Mouse (Mus musculus): Measurements from ENCODE around the gene 1700125H20Rik.
A peak's percentile ranks its signal among the peaks of the same experiment; 100 is the strongest.
"Not testable (repeated sequence)": the region's sequence is repeated elsewhere in the genome, so short reads cannot be mapped to it uniquely, and the experiment has no call there.

Gene 1700125H20Rik

GRCm38 (mm10) chr11:85170058-85170740 is at the start of gene 1700125H20Rik:
TSS of gene 1700125H20Rik (plus strand) at chr11:85170404.
- DNase-seq, result peak; percentile 90

DNA sequence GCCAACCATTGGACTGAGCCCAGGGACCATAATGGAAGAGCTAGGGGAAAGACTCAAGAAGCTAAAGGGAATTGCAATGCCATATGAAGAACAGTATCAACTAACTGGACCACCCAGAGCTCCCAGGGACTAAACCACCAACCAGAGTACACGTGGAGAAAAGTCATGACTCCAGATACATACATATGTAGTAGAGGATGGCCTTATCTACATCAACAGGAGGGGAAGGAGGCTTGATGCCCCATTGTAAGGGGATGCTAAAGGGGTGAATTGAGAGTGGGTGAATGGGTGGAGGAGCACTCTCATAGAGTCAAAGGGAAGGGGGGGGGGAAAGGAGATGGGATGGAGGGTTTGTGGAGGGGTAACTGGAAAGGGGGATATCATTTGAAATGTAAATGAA is 48.1 kb upstream of the 1700125H20Rik start:
- DNase-seq, result no peak

DNA sequence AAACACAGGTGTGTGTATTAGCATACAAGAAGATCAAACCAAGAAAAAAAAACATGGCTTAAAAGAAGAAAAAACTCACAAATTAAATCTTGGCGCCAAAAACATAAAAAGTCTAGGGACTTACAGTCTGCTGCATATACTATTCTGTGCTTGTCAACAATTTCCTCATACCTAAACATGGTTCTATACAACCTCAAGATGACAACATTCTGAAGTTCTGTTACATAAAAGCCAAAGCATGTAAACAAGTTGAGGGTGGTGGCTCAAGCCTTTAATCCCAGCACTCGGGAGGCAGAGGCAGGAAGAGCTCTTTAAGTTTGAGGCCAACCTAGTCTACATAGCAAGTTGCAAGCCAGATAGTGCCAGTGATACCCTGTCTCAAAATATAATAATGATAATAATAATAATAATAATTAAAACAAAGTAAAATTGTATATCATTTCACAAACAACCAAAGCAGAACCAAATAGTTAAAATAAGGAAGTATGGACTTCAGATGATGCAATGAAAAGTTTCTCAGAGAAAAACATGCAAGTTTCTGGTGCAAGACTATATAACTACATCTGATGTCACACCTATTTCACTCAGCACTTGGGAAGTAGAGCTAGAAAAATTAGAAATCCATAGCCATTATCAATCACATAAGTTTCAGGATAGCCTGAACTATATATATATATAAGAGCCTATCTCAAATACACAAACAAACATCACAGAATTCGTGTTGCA is 46.8 kb upstream of the 1700125H20Rik start:
- no peak for DNase-seq

DNA sequence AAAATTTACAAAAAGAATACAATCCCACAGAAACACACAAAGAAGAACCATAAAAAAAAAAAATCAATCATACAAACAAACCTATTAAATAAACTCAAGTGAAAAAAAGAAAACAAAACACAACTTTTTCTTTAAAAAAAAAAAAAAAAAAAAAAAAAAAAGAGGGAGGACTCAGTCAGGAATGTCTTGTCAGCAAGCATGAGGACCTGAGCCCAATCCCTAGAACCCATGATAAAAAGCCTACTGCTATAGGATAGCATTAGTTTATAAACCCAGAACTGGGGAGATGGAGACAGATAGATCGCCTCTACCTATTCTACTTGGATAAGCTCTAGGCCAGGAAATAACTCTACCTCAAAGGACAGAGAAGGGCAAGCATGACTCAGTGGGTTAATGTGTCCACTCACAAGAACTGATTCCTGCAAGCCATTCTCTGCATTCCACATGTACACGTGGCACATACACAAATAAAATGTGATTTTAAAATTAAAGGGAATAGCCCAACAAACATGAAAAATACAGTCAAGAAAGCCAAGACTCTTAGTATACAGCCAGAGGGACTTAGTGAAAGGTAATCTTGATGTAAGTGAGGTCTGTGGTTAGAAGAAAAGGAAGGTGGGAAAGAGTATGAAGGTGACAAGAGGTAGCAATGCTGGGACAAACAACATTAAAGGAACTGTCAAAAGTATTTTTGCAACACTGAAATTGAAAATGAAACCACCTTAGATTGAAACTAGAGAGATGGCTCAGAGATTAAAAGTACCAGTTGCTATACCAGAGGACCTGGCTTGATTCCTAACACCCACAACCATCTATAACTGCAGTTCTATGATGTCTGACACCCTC is 43.7 kb upstream of the 1700125H20Rik start:
- DNase-seq, result no peak

- DNase-seq, result no peak
Measured at GRCm38 (mm10) chr11:85128883-85129282, 41.3 kb upstream of the 1700125H20Rik start.

- DNase-seq, result no peak
Measured at GRCm38 (mm10) chr11:85131542-85131941, 38.7 kb upstream of the 1700125H20Rik start.

DNA sequence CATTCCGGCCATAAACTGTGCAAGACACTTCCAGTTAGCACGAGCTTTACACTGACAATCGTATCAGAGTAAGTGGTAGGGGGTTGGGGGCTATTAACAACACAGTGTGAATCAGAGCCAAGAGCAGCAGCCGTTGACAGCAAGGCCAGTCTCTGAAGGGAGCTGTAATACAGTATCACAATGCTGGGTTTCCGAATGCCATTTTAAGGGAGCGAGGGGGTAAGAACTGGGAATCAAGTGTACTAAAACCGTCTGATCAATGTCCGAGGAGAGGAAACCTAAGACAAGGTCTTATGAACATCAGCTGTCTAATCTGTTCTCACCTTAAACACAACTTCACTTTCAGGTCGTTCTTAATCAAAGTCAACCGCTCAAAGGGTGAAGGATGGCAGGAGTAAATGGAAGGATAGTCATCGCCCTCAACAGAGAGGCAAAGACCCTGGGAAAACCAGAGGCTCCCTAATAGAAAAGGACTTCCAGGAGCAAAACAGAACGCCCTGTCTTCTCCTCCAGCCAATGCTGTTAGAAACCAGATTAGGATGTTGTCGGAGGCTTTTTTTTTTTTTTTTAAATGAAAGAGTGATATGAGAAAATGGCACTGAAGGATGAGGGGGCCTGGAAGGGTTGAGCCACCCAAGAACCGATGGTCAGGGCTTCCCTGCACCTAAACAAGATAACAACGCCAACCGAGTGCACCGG is 31.3 kb upstream of the 1700125H20Rik start:
- DNase-seq, result peak; percentile 28

- DNase-seq, result peak; percentile 95
Measured at GRCm38 (mm10) chr11:85139581-85140540, 30.3 kb upstream of the 1700125H20Rik start, which contains the start of gene Usp32. TSS of gene Usp32 (minus strand) at chr11:85140161.

- no peak for DNase-seq
Measured at GRCm38 (mm10) chr11:85152256-85152930, 17.8 kb upstream of the 1700125H20Rik start.

DNA sequence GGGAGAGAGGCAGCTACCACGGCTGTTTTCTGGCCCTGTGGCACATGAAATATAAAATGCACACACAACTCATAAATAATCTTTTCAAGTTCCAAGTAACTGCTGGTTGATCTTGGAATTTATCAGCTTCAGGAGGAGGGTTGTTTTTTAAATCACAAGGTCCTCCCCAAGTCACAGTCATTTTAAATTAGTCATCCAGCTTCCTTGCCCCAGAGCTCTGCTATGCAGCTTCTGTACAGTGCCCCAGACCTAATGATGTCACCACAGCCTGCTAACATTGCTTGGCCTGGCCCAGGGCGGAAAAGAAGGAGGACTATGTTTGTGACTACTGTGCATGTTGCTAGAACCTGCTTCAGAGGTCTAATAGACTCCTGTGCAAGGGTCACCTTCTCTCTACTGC is 12.9 kb upstream of the 1700125H20Rik start:
- DNase-seq, result no peak

DNA sequence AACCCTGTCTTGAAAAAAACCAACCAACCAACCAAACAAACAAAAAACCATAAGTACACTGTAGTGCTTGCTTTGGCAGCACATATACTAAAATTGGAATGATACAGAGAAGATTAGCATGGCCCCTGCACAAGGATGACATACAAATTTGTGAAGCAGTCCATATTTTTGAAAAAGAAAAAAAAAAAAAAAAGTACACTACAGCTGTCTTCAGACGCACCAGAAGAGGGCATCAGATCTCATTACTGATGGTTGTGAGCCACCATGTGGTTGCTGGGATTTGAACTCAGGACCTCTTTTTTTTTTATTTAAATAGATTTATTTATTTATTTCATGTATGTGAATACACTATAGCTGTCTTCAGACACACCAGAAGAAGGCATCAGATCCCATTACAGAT is 7.2 kb upstream of the 1700125H20Rik start:
- DNase-seq, result not testable (repeated sequence)

DNA sequence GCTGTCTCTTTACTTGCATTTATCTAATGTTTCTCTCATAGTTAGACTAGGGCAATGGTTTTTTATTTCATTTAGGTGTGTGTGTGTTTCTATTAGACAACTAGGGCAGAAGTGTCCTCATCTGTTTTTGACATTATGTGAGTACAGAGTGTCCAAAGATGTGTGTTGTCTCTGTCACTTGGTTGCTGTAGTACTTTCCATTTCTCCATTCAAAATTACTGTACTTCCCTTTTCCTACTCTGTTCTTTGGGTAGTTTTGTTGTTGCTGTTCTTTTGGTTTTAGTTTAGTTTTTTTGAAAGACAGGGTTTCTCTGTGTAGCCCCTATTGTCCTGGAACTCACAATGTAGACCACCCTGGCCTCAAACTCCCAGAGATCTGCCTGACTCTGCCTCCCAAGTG is 5.8 kb upstream of the 1700125H20Rik start:
- no peak for DNase-seq

DNA sequence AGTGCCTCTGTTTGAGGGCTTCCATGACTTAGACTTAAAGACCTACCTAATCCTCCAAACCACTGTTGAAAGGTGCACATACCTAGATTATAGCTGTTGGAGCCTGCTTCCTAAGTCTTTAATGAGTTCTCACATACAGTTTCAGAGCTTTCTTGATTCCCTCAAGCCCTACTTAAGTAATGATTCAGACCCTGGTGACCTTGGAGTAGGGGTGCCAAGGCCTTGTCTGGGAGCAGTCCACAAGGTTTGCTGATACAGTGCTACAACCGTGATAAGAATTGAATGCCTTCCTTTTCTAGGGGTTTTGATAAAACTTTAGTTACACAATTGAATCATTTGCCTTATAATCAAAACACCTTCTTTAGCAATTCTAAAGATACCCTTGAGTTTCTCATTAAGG is 2.7 kb upstream of the 1700125H20Rik start:
- DNase-seq, result no peak

DNA sequence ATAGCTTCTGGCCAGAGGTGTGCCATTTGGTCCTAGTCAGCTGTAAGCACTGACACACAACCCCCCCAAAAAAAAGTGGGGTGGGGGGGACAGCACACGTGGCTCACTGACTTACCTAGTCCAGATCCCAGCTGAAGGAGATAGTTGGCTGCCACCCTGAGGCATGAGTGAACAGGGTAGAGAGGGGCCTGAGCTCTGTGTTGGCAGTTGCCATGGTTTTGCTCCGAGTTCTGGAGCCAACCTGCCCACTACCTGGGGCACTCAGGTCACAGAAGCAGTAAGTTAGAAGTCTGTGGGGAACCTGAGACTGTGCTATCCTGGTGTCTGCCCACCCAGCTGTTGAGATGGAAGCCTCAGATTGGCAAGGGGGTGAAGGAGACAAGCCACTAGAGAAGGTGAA is 629 bp downstream of the 1700125H20Rik start:
- DNase-seq, result no peak

GRCm38 (mm10) chr11:85175941-85176340 is 5.7 kb downstream of the 1700125H20Rik start:
- DNase-seq, result no peak

DNA sequence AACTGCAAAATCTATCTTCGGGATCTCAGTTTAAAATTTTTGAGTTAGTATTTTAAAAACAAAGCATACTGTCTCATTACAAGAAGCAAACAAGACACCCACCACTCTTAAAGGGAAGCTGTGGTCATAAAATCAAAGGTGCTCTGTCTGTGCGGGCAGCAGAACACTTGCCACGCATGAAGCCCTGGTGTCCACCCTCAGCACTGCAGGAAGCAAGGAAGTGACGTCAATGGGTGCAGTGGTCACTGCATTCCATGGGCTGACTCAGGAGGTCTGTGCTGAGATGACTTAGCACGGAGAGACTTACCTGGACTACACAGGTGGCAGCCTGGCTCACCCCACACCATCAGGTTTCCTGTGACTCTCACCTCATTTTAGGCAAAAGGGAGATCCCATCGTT is 7.6 kb downstream of the 1700125H20Rik start:
- no peak for DNase-seq

DNA sequence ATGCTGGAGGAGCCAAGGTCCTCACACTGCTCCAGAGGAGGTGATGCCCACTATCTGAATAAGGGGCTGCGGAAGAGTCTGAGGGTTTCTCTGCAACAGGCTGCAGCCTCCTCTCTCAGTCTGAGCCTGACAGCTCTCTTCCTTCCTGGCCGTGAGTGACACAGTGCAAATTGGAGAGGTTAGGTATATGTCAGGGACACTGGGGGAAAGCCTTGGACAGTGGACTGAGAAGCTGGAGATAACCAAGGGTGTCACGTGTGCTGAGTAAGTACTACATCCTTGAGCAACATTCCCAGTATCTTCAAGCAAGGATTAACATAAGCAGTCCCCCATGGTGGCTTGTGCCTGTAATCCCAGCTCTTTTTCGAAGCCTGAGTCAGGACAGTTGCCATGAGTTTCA is 8.2 kb downstream of the 1700125H20Rik start:
- DNase-seq, result no peak

- peak; percentile 71 for DNase-seq
Measured at GRCm38 (mm10) chr11:85182617-85183283, 12.5 kb downstream of the 1700125H20Rik start.

- no peak for DNase-seq
Measured at GRCm38 (mm10) chr11:85183284-85183779, 13.1 kb downstream of the 1700125H20Rik start.

DNA sequence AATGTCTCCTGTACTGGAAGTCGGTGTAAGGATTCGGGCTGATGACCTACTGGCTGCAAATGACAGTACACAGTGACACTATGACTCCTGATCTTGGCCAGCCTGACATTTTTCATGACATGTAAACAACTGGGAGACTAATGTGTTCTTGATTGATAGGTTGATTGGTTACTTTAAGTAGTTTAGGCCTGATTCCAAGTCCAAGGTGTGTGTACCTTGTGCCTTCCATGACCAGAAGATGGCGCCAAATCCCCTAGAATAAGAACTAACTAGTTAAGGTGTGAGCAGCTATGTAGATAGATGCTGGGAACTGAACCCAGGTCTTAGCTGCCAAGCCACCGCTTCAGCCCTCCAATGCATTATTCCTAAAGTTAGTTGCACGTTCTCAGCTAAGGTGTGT is 13.9 kb downstream of the 1700125H20Rik start:
- peak; percentile 36 for DNase-seq
